Mouse (Mus musculus) E14TG2a.4 (cell line): ENCODE measurements at regions not wholly inside any gene's neighbourhood (a gene's known extent, or its start where the extent isn't known, plus 50 kb on each side); places are given as distances from the start of the nearest gene placed in this dataset.

Source experiments
- H3K27me3 ChIP-seq: 2 replicates; pipeline ENCODE4 v1.6.1; 2014; ENCODE audit warnings: low read length, control low read depth; ENCODE audit not compliant: insufficient read depth
- H3K36me3 ChIP-seq: 2 replicates; pipeline ENCODE4 v1.6.1; 2014; ENCODE audit warnings: low read length, control low read depth; ENCODE audit not compliant: insufficient read depth
- H3K4me1 ChIP-seq: replicated peaks from 2 replicates; pipeline ENCODE4 v1.6.1; 2014; ENCODE audit warnings: low read depth, low read length, control low read depth
- H3K4me3 ChIP-seq: replicated peaks from 2 replicates; pipeline ENCODE4 v1.5.1; 2014; ENCODE audit warnings: mild to moderate bottlenecking, low read length
- H3K9me3 ChIP-seq: 2 replicates; pipeline ENCODE4 v1.6.1; 2014; ENCODE audit warnings: low read length, control low read depth
- CTCF ChIP-seq: conservative IDR thresholded peaks from 2 replicates; pipeline ENCODE4 v1.5.1; 2014; ENCODE audit warnings: low read length
- NANOG ChIP-seq: IDR thresholded peaks from 2 replicates; pipeline ENCODE4 v1.6.1; 2014; ENCODE audit warnings: borderline replicate concordance, low read length, mixed read lengths
- POU5F1 ChIP-seq: IDR thresholded peaks from 2 replicates; pipeline ENCODE4 v1.6.1; 2014; ENCODE audit warnings: low read length, borderline replicate concordance

GRCm38 (mm10) chr13:112152614-112153550 is 135.4 kb upstream of the Ankrd55 start:
- Histone ChIP-seq H3K27me3 (peaks cover 8% of the 10 kb centered on the region), H3K36me3 (no peaks in the 10 kb centered on the region), H3K9me3 (peaks cover 14% of the 10 kb centered on the region), H3K4me3 (peak overlapping the region; percentile 30; the same call in 1 of the 2 replicates), H3K4me1 (peaks cover 21% of the 10 kb centered on the region)
- TF ChIP-seq NANOG (no peak), CTCF (no peak), POU5F1 (no peak)

GRCm38 (mm10) chr13:112153681-112154127 is 134.5 kb upstream of the Ankrd55 start:
- H3K36me3 ChIP-seq = no peaks in the 10 kb centered on the region
- H3K4me3 ChIP-seq = peak overlapping the region; percentile 30; the same call in 1 of the 2 replicates
- no peak for TF ChIP-seq NANOG
- TF ChIP-seq CTCF = no peak
- TF ChIP-seq POU5F1 = no peak
- peaks cover 14% of the 10 kb centered on the region for H3K9me3 ChIP-seq
- H3K27me3 ChIP-seq = peaks cover 8% of the 10 kb centered on the region
- peaks cover 21% of the 10 kb centered on the region for H3K4me1 ChIP-seq

- H3K27me3 ChIP-seq = no peaks in the 10 kb centered on the region
- no peaks in the 10 kb centered on the region for H3K4me1 ChIP-seq
- no peaks in the 10 kb centered on the region for H3K9me3 ChIP-seq
- H3K4me3 ChIP-seq = no peak overlapping the region
- TF ChIP-seq POU5F1 = no peak
- TF ChIP-seq NANOG = no peak
- no peak for TF ChIP-seq CTCF
- no peaks in the 10 kb centered on the region for H3K36me3 ChIP-seq
Observed at GRCm38 (mm10) chr13:112159430-112160172, 128.7 kb upstream of the Ankrd55 start.

- H3K27me3 ChIP-seq = no peaks in the 10 kb centered on the region
- no peaks in the 10 kb centered on the region for H3K4me1 ChIP-seq
- TF ChIP-seq NANOG = no peak
- no peak overlapping the region for H3K4me3 ChIP-seq
- no peaks in the 10 kb centered on the region for H3K36me3 ChIP-seq
- H3K9me3 ChIP-seq = no peaks in the 10 kb centered on the region
Observed at GRCm38 (mm10) chr13:112160173-112160641, 128.0 kb upstream of the Ankrd55 start.

- TF ChIP-seq POU5F1 (no peak), CTCF (no peak), NANOG (no peak)
- Histone ChIP-seq H3K4me1 (no peaks in the 10 kb centered on the region), H3K4me3 (no peak overlapping the region), H3K36me3 (no peaks in the 10 kb centered on the region), H3K27me3 (no peaks in the 10 kb centered on the region), H3K9me3 (no peaks in the 10 kb centered on the region)
Observed at GRCm38 (mm10) chr13:112160726-112161125, 127.5 kb upstream of the Ankrd55 start.

GRCm38 (mm10) chr13:112161886-112162285 is 126.4 kb upstream of the Ankrd55 start:
- no peak overlapping the region for H3K4me3 ChIP-seq
- no peaks in the 10 kb centered on the region for H3K4me1 ChIP-seq
- no peak for TF ChIP-seq NANOG
- no peak for TF ChIP-seq CTCF
- no peak for TF ChIP-seq POU5F1
- H3K9me3 ChIP-seq = no peaks in the 10 kb centered on the region
- H3K27me3 ChIP-seq = no peaks in the 10 kb centered on the region
- H3K36me3 ChIP-seq = no peaks in the 10 kb centered on the region

GRCm38 (mm10) chr13:112165921-112166320 is 122.3 kb upstream of the Ankrd55 start:
- no peak overlapping the region for H3K4me3 ChIP-seq
- H3K4me1 ChIP-seq = no peaks in the 10 kb centered on the region
- H3K27me3 ChIP-seq = no peaks in the 10 kb centered on the region
- no peaks in the 10 kb centered on the region for H3K9me3 ChIP-seq
- TF ChIP-seq CTCF = no peak
- TF ChIP-seq NANOG = no peak
- no peak for TF ChIP-seq POU5F1
- H3K36me3 ChIP-seq = no peaks in the 10 kb centered on the region

- H3K27me3 ChIP-seq = no peaks in the 10 kb centered on the region
- H3K36me3 ChIP-seq = no peaks in the 10 kb centered on the region
- H3K4me3 ChIP-seq = no peak overlapping the region
- no peaks in the 10 kb centered on the region for H3K9me3 ChIP-seq
- no peaks in the 10 kb centered on the region for H3K4me1 ChIP-seq
- no peak for TF ChIP-seq CTCF
- no peak for TF ChIP-seq NANOG
- TF ChIP-seq POU5F1 = no peak
Observed at GRCm38 (mm10) chr13:112166338-112166802, 121.9 kb upstream of the Ankrd55 start.

- Histone ChIP-seq H3K9me3 (no peaks in the 10 kb centered on the region), H3K27me3 (no peaks in the 10 kb centered on the region), H3K4me3 (no peak overlapping the region), H3K4me1 (no peaks in the 10 kb centered on the region), H3K36me3 (no peaks in the 10 kb centered on the region)
- TF ChIP-seq CTCF = no peak
Observed at GRCm38 (mm10) chr13:112168468-112168867, 119.8 kb upstream of the Ankrd55 start.
